Comparison of ENCODE assay signal across 8 mouse cellular contexts in the genomic region with DNA sequence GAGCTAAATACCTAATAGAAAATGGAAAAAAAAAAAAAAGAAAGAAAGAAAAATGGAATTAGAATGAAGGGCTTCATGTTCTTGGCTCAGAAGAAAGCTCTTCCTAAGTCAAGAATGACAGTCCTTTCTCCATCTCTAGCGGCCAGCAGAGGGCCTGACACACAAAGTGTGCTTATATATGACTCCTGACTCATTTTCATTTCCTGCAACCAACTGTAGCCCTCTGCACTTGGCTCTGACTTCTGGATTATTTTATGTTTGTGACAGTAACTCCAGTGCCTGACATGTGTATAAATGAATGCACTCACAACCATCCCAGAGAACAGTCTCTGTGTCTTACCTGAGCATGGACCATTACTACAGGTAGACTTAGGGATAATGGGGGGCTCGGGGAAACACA. TPM values are rescaled to one million over a fixed set of nuclear protein-coding genes. Genes with fewer than 3 reads are reported as not detected.
A peak's percentile ranks its signal among the peaks of the same experiment; 100 is the strongest.
DNase-seq lines count a peak whose midpoint lies in the region; ATAC-seq and TF ChIP-seq lines count a peak whose summit lies in the region.
"Had no signal": no experiment of that assay in that cellular context is flagged by ENCODE, and none has a peak within 500 bp of the region (broad histone marks: within the 10 kb centered on the region; RNA-seq: fewer than 3 reads in every experiment).

No protein-coding gene starts in this region.

- ATAC-seq in limb, embryonic 14.5 days (ENCODE audit: low FRiP score, low read depth), result no peak

- no peak overlapping the region for H3K4me3 ChIP-seq in left cerebral cortex, adult 2 months
- H3K4me3 ChIP-seq in limb, embryonic 14.5 days (replicated peaks; ENCODE audit: low read length), result no peak overlapping the region
- H3K4me3 ChIP-seq: neural tube, embryonic 13.5 days had no signal

- no peak for DNase-seq in left cerebral cortex, adult 2 months (ENCODE audit: extremely low spot score in 1 of 2, low spot score in 2 of 2)
- DNase-seq in left cerebral cortex, adult 11 months (ENCODE audit: low spot score), result no peak
- DNase-seq in CD8-positive naive resting alpha-beta T cell, adult 2 months (ENCODE audit: low read depth in 2 of 2, low spot score in 2 of 2), result peak; percentile 16 to 23
- DNase-seq in adipocyte (ENCODE audit: low spot score), result peak; percentile 49
- DNase-seq in limb, embryonic 14.5 days (ENCODE audit: low spot score), result peak; percentile 44
- DNase-seq in right cerebral cortex, postnatal 25 days, result no peak
- DNase-seq in cerebellum, postnatal 36 days, result no peak

- intact Hi-C loops in left cerebral cortex, adult 2 months (cut with DNase I), result no loop called here

- no peaks in the 10 kb centered on the region for H3K9me3 ChIP-seq in limb, embryonic 14.5 days (ENCODE audit: control insufficient read depth, low read length)
- H3K9me3 ChIP-seq: neural tube, embryonic 13.5 days had no signal

- H3K4me1 ChIP-seq in limb, embryonic 14.5 days (ENCODE audit: control insufficient read depth, insufficient read depth, low read length), result peaks cover 4% of the 10 kb centered on the region; the same call in 1 of the 2 replicates

- WGBS in limb, embryonic 14.5 days, result 45% methylated on average over 2 of the region's 2 CpGs

- TF ChIP-seq POLR2A in limb, embryonic 14.5 days (IDR thresholded peaks at IDR 0.05; ENCODE audit: borderline replicate concordance, extremely low read depth, insufficient read depth, insufficient read length), result no peak

- no peak overlapping the region for H3K27ac ChIP-seq in left cerebral cortex, adult 2 months
- no peak overlapping the region for H3K27ac ChIP-seq in limb, embryonic 14.5 days (replicated peaks; ENCODE audit: low read depth, low read length)
- H3K27ac ChIP-seq: neural tube, embryonic 13.5 days had no signal

- no peaks in the 10 kb centered on the region for H3K36me3 ChIP-seq in limb, embryonic 14.5 days (ENCODE audit: control insufficient read depth, insufficient read depth, low read length)
- H3K36me3 ChIP-seq: neural tube, embryonic 13.5 days had no signal

- TF ChIP-seq CTCF in left cerebral cortex, adult 2 months (IDR thresholded peaks at IDR 0.05), result peak; percentile 45

- H3K4me2 ChIP-seq in limb, embryonic 14.5 days (replicated peaks; ENCODE audit: low read depth, low read length, severe bottlenecking), result no peak overlapping the region
- H3K4me2 ChIP-seq: neural tube, embryonic 13.5 days had no signal

- peaks cover 14% of the 10 kb centered on the region; the same call in 1 of the 2 replicates for H3K27me3 ChIP-seq in limb, embryonic 14.5 days (ENCODE audit: control insufficient read depth, insufficient read depth, low read length)

- H3K9ac ChIP-seq in limb, embryonic 14.5 days (ENCODE audit: low read depth, low read length, severe bottlenecking), result no peak overlapping the region
- H3K9ac ChIP-seq: neural tube, embryonic 13.5 days had no signal

RNA-seq across cellular contexts. Expression of gene Prrg4, which starts 2.0 kb away (rescaled TPM):
- under 1 TPM; 0.49 to 0.63 TPM for total RNA-seq in left cerebral cortex, adult 2 months (2021)
- polyA plus RNA-seq in limb, embryonic 14.5 days (2012; rRNA removed), result 1.3 and 1.4 TPM in 2 replicates
- 3.8 and 4.3 TPM in 2 replicates for polyA plus RNA-seq in limb, embryonic 14.5 days (2014; fragmentation: Nextera tagmentation; extraction: Ambion mirVana)

RNA-seq across cellular contexts. Expression of gene Ccdc73, which starts 20.0 kb away (rescaled TPM):
- total RNA-seq in left cerebral cortex, adult 2 months (2021), result 1 to 10 TPM in 1 of 2 experiments, not detected in 1; 2.4 TPM
- polyA plus RNA-seq in limb, embryonic 14.5 days (2012; rRNA removed), result 2.9 and 7.1 TPM in 2 replicates
- polyA plus RNA-seq in limb, embryonic 14.5 days (2014; fragmentation: Nextera tagmentation; extraction: Ambion mirVana), result 4.5 and 7.0 TPM in 2 replicates

RNA-seq across cellular contexts. Expression of gene Qser1, which starts 31.1 kb away (rescaled TPM):
- total RNA-seq in left cerebral cortex, adult 2 months (2021), result 10 to 100 TPM; 10.2 to 10.8 TPM
- polyA plus RNA-seq in limb, embryonic 14.5 days (2012; rRNA removed), result 19.0 and 19.1 TPM in 2 replicates
- 16.8 and 19.4 TPM in 2 replicates for polyA plus RNA-seq in limb, embryonic 14.5 days (2014; fragmentation: Nextera tagmentation; extraction: Ambion mirVana)

Comparison
In these comparisons a context has a peak if more than half of its experiments do, and no peak if none do; other contexts are left out.
1. DNase-seq: peak in CD8-positive naive resting alpha-beta T cell, adult 2 months (2 of 2), adipocyte (single experiment) and limb, embryonic 14.5 days (single experiment); none in left cerebral cortex, adult 2 months (0 of 2), left cerebral cortex, adult 11 months (single experiment), right cerebral cortex, postnatal 25 days (single experiment) and cerebellum, postnatal 36 days (0 of 2).